Comparison of ENCODE assay signal across 21 mouse cellular contexts in genomic region chr9:119597332-119597731, GRCm38 (mm10). TPM values are rescaled to one million over a fixed set of nuclear protein-coding genes. Genes with fewer than 3 reads are reported as not detected.
DNase-seq lines count a peak whose midpoint lies in the region; ATAC-seq and TF ChIP-seq lines count a peak whose summit lies in the region.
"Had no signal": no experiment of that assay in that cellular context is flagged by ENCODE, and none has a peak within 500 bp of the region (broad histone marks: within the 10 kb centered on the region; RNA-seq: fewer than 3 reads in every experiment).

No protein-coding gene starts in this region.

- WGBS in forebrain, postnatal 0 days, result 78% methylated on average over 8 of the region's 8 CpGs
- 77% methylated on average over 8 of the region's 8 CpGs for WGBS in forebrain, embryonic 15.5 days
- 61% methylated on average over 8 of the region's 8 CpGs for WGBS in lung, embryonic 15.5 days
- WGBS in liver, embryonic 12.5 days (ENCODE audit: insufficient replicate concordance), result 63% methylated on average over 8 of the region's 8 CpGs

- H3K9ac ChIP-seq in forebrain, postnatal 0 days, result no peak overlapping the region
- H3K9ac ChIP-seq in forebrain, embryonic 15.5 days (replicated peaks), result no peak overlapping the region
- H3K9ac ChIP-seq in lung, embryonic 15.5 days, result no peak overlapping the region
- no peak overlapping the region for H3K9ac ChIP-seq in liver, embryonic 12.5 days
- H3K9ac ChIP-seq: midbrain, embryonic 13.5 days had no signal

- H3K79me2 ChIP-seq in myocyte (ENCODE audit: control insufficient read depth, insufficient read depth), result no peaks in the 10 kb centered on the region

- no peak for ATAC-seq in forebrain, postnatal 0 days
- no peak for ATAC-seq in forebrain, embryonic 15.5 days (replicated peaks)
- no peak for ATAC-seq in lung, embryonic 15.5 days (ENCODE audit: borderline replicate concordance, extremely low read depth, low FRiP score, low TSS enrichment)
- no peak for ATAC-seq in liver, embryonic 12.5 days
- ATAC-seq: forebrain, embryonic 14.5 days; midbrain, embryonic 13.5 days had no signal

- no peak for TF ChIP-seq POLR2A in myocyte (IDR thresholded peaks at IDR 0.05; ENCODE audit: insufficient read length, low read depth)

- H3ac ChIP-seq in myocyte (ENCODE audit: control insufficient read depth, insufficient read length), result no peak overlapping the region

- no peak overlapping the region for H3K4me2 ChIP-seq in forebrain, postnatal 0 days (ENCODE audit: low read depth)
- H3K4me2 ChIP-seq in forebrain, embryonic 15.5 days (replicated peaks), result no peak overlapping the region
- peak overlapping the region; percentile 11; the same call in 1 of the 2 replicates for H3K4me2 ChIP-seq in lung, embryonic 15.5 days
- H3K4me2 ChIP-seq in myocyte (ENCODE audit: low read depth), result peak overlapping the region; percentile 8
- H3K4me2 ChIP-seq in liver, embryonic 12.5 days, result no peak overlapping the region
- H3K4me2 ChIP-seq: liver, embryonic 11.5 days; midbrain, embryonic 13.5 days had no signal

- no peaks in the 10 kb centered on the region for H3K4me1 ChIP-seq in forebrain, postnatal 0 days (ENCODE audit: insufficient read depth)
- H3K4me1 ChIP-seq in forebrain, embryonic 15.5 days, result no peaks in the 10 kb centered on the region
- 0 out of 2 replicates have a peak, but pooled peaks cover 3% of the 10 kb centered on the region for H3K4me1 ChIP-seq in lung, embryonic 15.5 days
- no peaks in the 10 kb centered on the region for H3K4me1 ChIP-seq in liver, embryonic 12.5 days
- H3K4me1 ChIP-seq: hindbrain, embryonic 10.5 days; midbrain, embryonic 13.5 days had no signal

- no peak for TF ChIP-seq CTCF in forebrain, postnatal 0 days (IDR thresholded peaks at IDR 0.05; ENCODE audit: low read depth)

- no peaks in the 10 kb centered on the region for H3K9me3 ChIP-seq in forebrain, postnatal 0 days (ENCODE audit: low read length)
- H3K9me3 ChIP-seq in forebrain, embryonic 15.5 days, result no peaks in the 10 kb centered on the region
- H3K9me3 ChIP-seq in lung, embryonic 15.5 days, result no peaks in the 10 kb centered on the region
- H3K9me3 ChIP-seq in liver, embryonic 12.5 days (replicated peaks), result no peaks in the 10 kb centered on the region
- H3K9me3 ChIP-seq: hindbrain, embryonic 10.5 days; midbrain, embryonic 13.5 days had no signal

- no peaks in the 10 kb centered on the region for H3K36me3 ChIP-seq in forebrain, postnatal 0 days (ENCODE audit: insufficient read depth)
- no peaks in the 10 kb centered on the region for H3K36me3 ChIP-seq in forebrain, embryonic 15.5 days
- no peaks in the 10 kb centered on the region for H3K36me3 ChIP-seq in lung, embryonic 15.5 days
- H3K36me3 ChIP-seq in myocyte (ENCODE audit: control insufficient read depth, insufficient read depth), result no peaks in the 10 kb centered on the region
- no peaks in the 10 kb centered on the region for H3K36me3 ChIP-seq in liver, embryonic 12.5 days
- H3K36me3 ChIP-seq: hindbrain, embryonic 10.5 days; midbrain, embryonic 13.5 days had no signal

- DNase-seq in forebrain, postnatal 0 days, result peak; percentile 14
- peak; percentile 26 for DNase-seq in right cerebral cortex, postnatal 14 days
- DNase-seq in right cerebral cortex, postnatal 36 days (ENCODE audit: low spot score in 2 of 2), result no peak
- no peak for DNase-seq in gastrocnemius, adult 18-20 months (ENCODE audit: low spot score)
- DNase-seq: adrenal gland, postnatal 14 days; cerebellum, adult 11-12 months; cerebellum, postnatal 25 days; heart, adult 11 months; kidney, adult 9 months; left cerebral cortex, postnatal 4 days; thymus, postnatal 36 days had no signal

- H3K4me3 ChIP-seq in forebrain, postnatal 0 days (ENCODE audit: low read depth, low read length), result no peak overlapping the region
- H3K4me3 ChIP-seq in forebrain, embryonic 15.5 days, result no peak overlapping the region
- H3K4me3 ChIP-seq in lung, embryonic 15.5 days, result no peak overlapping the region
- H3K4me3 ChIP-seq in myocyte, result no peak overlapping the region
- no peak overlapping the region for H3K4me3 ChIP-seq in liver, embryonic 12.5 days
- H3K4me3 ChIP-seq: hindbrain, embryonic 10.5 days; midbrain, embryonic 13.5 days had no signal

- no peak overlapping the region for H3K27ac ChIP-seq in forebrain, postnatal 0 days (ENCODE audit: low read depth, low read length)
- H3K27ac ChIP-seq in forebrain, embryonic 15.5 days (replicated peaks), result no peak overlapping the region
- no peak overlapping the region for H3K27ac ChIP-seq in lung, embryonic 15.5 days
- H3K27ac ChIP-seq in liver, embryonic 12.5 days, result no peak overlapping the region
- H3K27ac ChIP-seq: hindbrain, embryonic 10.5 days; midbrain, embryonic 13.5 days; stomach, postnatal 0 days had no signal

- H3K27me3 ChIP-seq in forebrain, postnatal 0 days (ENCODE audit: insufficient read depth, low read length), result no peaks in the 10 kb centered on the region
- no peaks in the 10 kb centered on the region for H3K27me3 ChIP-seq in forebrain, embryonic 15.5 days
- H3K27me3 ChIP-seq in lung, embryonic 15.5 days, result no peaks in the 10 kb centered on the region
- H3K27me3 ChIP-seq in myocyte (ENCODE audit: control insufficient read depth, insufficient read depth, insufficient read length), result no peaks in the 10 kb centered on the region
- H3K27me3 ChIP-seq in liver, embryonic 12.5 days (replicated peaks), result no peaks in the 10 kb centered on the region
- H3K27me3 ChIP-seq: midbrain, embryonic 13.5 days had no signal

TF ChIP-seq in myocyte, 11 proteins besides CTCF, POLR2A, EP300 and RAD21:
- TF ChIP-seq POLR2AphosphoS2 (IDR thresholded peaks at IDR 0.05; ENCODE audit: insufficient read length, low read depth) (no peak), USF1 (IDR thresholded peaks at IDR 0.05; ENCODE audit: low read depth) (no peak), SRF (IDR thresholded peaks at IDR 0.05; ENCODE audit: control insufficient read depth, insufficient read length, low read depth) (no peak), TCF12 (IDR thresholded peaks at IDR 0.05; ENCODE audit: insufficient read depth, poor library complexity, severe bottlenecking) (no peak), REST (IDR thresholded peaks at IDR 0.05; ENCODE audit: insufficient read depth, insufficient read length) (no peak), MYOG (IDR thresholded peaks at IDR 0.05; ENCODE audit: control insufficient read depth in 1 of 3, insufficient read depth in 1 of 3, insufficient read length in 2 of 3, low read depth in 2 of 3) (no peak), MYOD1 (IDR thresholded peaks at IDR 0.05; ENCODE audit: control insufficient read depth in 1 of 3, insufficient read length in 2 of 3, low read depth in 2 of 3) (no peak), CEBPB (IDR thresholded peaks at IDR 0.05; ENCODE audit: insufficient read depth, poor library complexity, severe bottlenecking) (no peak), TCF3 (IDR thresholded peaks at IDR 0.05; ENCODE audit: insufficient read length, low read depth) (no peak), MAX (IDR thresholded peaks at IDR 0.05; ENCODE audit: low read depth) (no peak), E2F4 (IDR thresholded peaks at IDR 0.05; ENCODE audit: insufficient read depth) (no peak)

RNA-seq across cellular contexts. Expression of gene Scn5a, which starts 18.5 kb away (rescaled TPM):
- 3.4 and 8.2 TPM in 2 replicates for total RNA-seq in forebrain, postnatal 0 days (2014; rRNA removed)
- polyA plus RNA-seq in forebrain, postnatal 0 days (2015; fragmentation: Nextera tagmentation; extraction: Ambion mirVana), result 0.40 and 0.77 TPM in 2 replicates
- polyA plus RNA-seq in forebrain, embryonic 15.5 days (2015; fragmentation: Nextera tagmentation; extraction: Ambion mirVana), result 0.79 TPM in 2 replicates
- polyA plus RNA-seq in lung, embryonic 15.5 days (2015; fragmentation: Nextera tagmentation; extraction: Ambion mirVana), result 0.79 and 0.87 TPM in 2 replicates
- 30.6 TPM for polyA plus RNA-seq in myocyte (2012; fragmentation: generic; extraction: Trizol)
- total RNA-seq in gastrocnemius, adult 18-20 months (2021), result under 1 TPM; 0.07 to 0.09 TPM
- 0.02 and 0.10 TPM in 2 replicates for polyA plus RNA-seq in liver, embryonic 12.5 days (2016; fragmentation: Nextera tagmentation; extraction: Ambion mirVana)
- total RNA-seq: neutrophil, adult 5-6 weeks had no signal

Comparison
In these comparisons a context has a peak if more than half of its experiments do, and no peak if none do; other contexts are left out.
1. DNase-seq: peak in forebrain, postnatal 0 days (single experiment) and right cerebral cortex, postnatal 14 days (single experiment); none in right cerebral cortex, postnatal 36 days (0 of 2) and gastrocnemius, adult 18-20 months (single experiment).
2. H3K4me2 ChIP-seq: peak in lung, embryonic 15.5 days (single experiment) and myocyte (single experiment); none in forebrain, postnatal 0 days (single experiment), forebrain, embryonic 15.5 days (single experiment) and liver, embryonic 12.5 days (single experiment).
3. RNA of gene Scn5a, which starts 18.5 kb away (polyA plus RNA-seq): 30.6 TPM in myocyte (single experiment); 0.79 to 0.87 TPM in lung, embryonic 15.5 days, 0.79 TPM in forebrain, embryonic 15.5 days, 0.40 to 0.77 TPM in forebrain, postnatal 0 days and 0.02 to 0.10 TPM in liver, embryonic 12.5 days; every median in the first group is over 10 times any median in the second.